Mouse (Mus musculus) stomach, postnatal 0 days (tissue): ENCODE measurements around the gene Erc2. TPM values are rescaled to one million over a fixed set of nuclear protein-coding genes. Genes with fewer than 3 reads are reported as not detected.

ENCODE experiments used
- ATAC-seq: fragments of 200-750 bp; cut with Nextera tagmentation; 2 replicates; pipeline ENCODE4 v1.8.0; 2017; ENCODE audit not compliant: low FRiP score, low TSS enrichment
- DNase-seq: peaks from one replicate; pipeline ENCODE4 v3.0.0-alpha.2; 2016; ENCODE audit warnings: low spot score
- H3K27ac ChIP-seq: fragments of 300-500 bp; sonication (generic); replicated peaks from 2 replicates; pipeline ENCODE4 v1.5.1; 2014; ENCODE audit warnings: mild to moderate bottlenecking, control low read depth
- H3K27me3 ChIP-seq: fragments of 300-500 bp; sonication (generic); 2 replicates; pipeline ENCODE4 v1.6.1; 2014; ENCODE audit warnings: low read length; ENCODE audit not compliant: control insufficient read depth, insufficient read depth
- H3K36me3 ChIP-seq: fragments of 300-500 bp; sonication (generic); 2 replicates; pipeline ENCODE4 v1.6.1; 2014; ENCODE audit warnings: low read length, mixed read lengths; ENCODE audit not compliant: control insufficient read depth, insufficient read depth
- H3K4me1 ChIP-seq: fragments of 300-500 bp; sonication (generic); replicated peaks from 2 replicates; pipeline ENCODE4 v1.6.1; 2014; ENCODE audit warnings: antibody characterized with exemption; ENCODE audit not compliant: control insufficient read depth, insufficient read depth
- H3K4me2 ChIP-seq: fragments of 300-500 bp; sonication (generic); replicated peaks from 2 replicates; pipeline ENCODE4 v1.6.1; 2014; ENCODE audit warnings: low read depth, mild to moderate bottlenecking, control low read depth, moderate library complexity
- H3K4me3 ChIP-seq: fragments of 300-500 bp; sonication (generic); 2 replicates; pipeline ENCODE4 v1.5.1; 2014; ENCODE audit warnings: low read depth, low read length, control low read depth
- H3K9ac ChIP-seq: fragments of 300-500 bp; sonication (generic); 2 replicates; pipeline ENCODE4 v1.6.1; 2014; ENCODE audit warnings: mild to moderate bottlenecking, low read length, control low read depth, mixed read lengths
- H3K9me3 ChIP-seq: fragments of 300-500 bp; sonication (generic); 2 replicates; pipeline ENCODE4 v1.6.1; 2016; ENCODE audit warnings: low read length; ENCODE audit not compliant: control insufficient read depth
- CTCF ChIP-seq: IDR thresholded peaks from 2 replicates; pipeline ENCODE4 v1.5.1; 2016; ENCODE audit warnings: antibody characterized with exemption, low read depth, mild to moderate bottlenecking, moderate library complexity
- EP300 ChIP-seq: optimal IDR thresholded peaks from 2 replicates; pipeline ENCODE3; 2016; ENCODE audit warnings: antibody characterized with exemption
- WGBS: fragments of 180-500 bp; shearing (Covaris S2); extraction: QIAGEN DNeasy Blood & Tissue Kit; methylation state at CpG from one replicate; pipeline ENCODE4 v1.1.7; 2014; 5-methylcytosine and 5-hydroxymethylcytosine counted together
- polyA plus RNA-seq: library from polyadenylated mRNA; unstranded; fragments of >200 nt; fragmentation: Nextera tagmentation; extraction: Ambion mirVana; gene quantifications from 2 replicates; pipeline ENCODE4 v1.2.1, GENCODE M21; 2015

Erc2 gene
- polyA plus RNA-seq, 1 experiment from 2014 or later = 3.0 TPM

DNA sequence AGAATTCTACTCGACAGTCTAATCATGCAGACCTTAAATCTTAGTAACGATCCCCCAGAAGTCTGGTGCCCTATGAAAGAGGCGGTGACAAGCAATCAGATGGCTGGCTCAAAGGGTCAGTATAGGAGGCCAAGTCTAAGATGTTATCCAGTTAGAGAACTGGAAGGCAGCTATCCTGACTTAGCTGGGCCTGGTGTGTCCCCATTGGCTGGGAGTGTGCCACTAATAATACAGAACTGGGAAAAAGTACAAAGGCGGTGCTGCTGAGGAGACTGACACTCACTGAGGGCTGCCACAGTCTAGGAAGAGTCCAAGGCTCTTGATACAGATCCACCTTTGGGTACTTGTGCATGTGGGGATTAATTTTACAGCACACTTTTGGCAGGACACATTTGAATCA is 581.6 kb downstream of the Erc2 start:
- no peak overlapping the region for H3K9ac ChIP-seq
- no peaks in the 10 kb centered on the region for H3K4me1 ChIP-seq
- H3K27ac ChIP-seq = no peak overlapping the region
- H3K9me3 ChIP-seq = no peaks in the 10 kb centered on the region
- WGBS = 73% methylated on average over 4 of the region's 4 CpGs
- no peak for DNase-seq
- TF ChIP-seq EP300 (no peak), CTCF (no peak)
- no peaks in the 10 kb centered on the region for H3K36me3 ChIP-seq
- no peak overlapping the region for H3K4me3 ChIP-seq
- no peak overlapping the region for H3K4me2 ChIP-seq
- ATAC-seq = no peak
- no peaks in the 10 kb centered on the region for H3K27me3 ChIP-seq

DNA sequence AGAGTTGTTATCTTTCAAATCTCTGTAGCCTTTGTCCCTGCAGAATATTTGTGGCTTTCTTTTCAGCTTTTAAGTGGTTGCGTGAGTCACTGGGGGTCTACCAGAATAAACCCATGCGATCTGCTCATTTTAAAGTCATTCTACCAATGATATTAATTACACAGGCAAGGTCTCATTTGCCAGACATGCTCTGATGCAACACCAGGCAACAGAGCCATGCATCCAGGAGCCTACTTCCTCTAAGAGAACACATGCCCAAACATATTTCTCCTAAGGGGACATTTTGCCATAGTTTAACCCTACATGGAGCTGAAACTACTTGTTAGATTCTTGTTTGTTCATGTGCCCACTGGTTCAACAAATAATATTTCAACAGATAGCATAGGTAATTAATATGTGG is 584.1 kb downstream of the Erc2 start:
- TF ChIP-seq CTCF (no peak), EP300 (no peak)
- Histone ChIP-seq H3K36me3 (no peaks in the 10 kb centered on the region), H3K4me1 (no peaks in the 10 kb centered on the region), H3K4me3 (no peak overlapping the region), H3K4me2 (no peak overlapping the region), H3K9ac (no peak overlapping the region), H3K9me3 (no peaks in the 10 kb centered on the region), H3K27me3 (no peaks in the 10 kb centered on the region), H3K27ac (no peak overlapping the region)
- WGBS = 89% methylated on average over 2 of the region's 2 CpGs
- ATAC-seq (no peak), DNase-seq (no peak)

DNA sequence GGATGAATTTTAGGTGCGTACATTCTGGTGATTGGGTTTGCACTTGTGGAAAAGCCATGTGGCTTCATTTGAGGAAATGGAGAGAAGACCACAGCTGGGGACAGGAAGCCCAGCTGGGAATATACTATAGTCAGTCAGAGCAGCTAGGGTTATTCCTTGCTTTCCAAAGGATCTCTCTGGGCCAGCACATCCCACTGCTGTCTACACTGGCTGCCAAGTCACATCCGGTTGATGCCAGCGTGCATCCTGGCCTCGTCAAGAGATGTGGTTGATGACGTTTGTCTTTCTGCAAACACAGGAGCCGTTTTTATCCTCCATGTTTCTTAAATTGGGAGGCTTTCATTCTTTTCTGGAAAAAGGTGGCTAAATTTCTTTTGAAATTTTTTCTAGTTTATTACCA is 603.3 kb downstream of the Erc2 start:
- H3K9me3 ChIP-seq = no peaks in the 10 kb centered on the region
- no peaks in the 10 kb centered on the region for H3K27me3 ChIP-seq
- no peaks in the 10 kb centered on the region for H3K36me3 ChIP-seq
- DNase-seq = no peak
- no peak overlapping the region for H3K9ac ChIP-seq
- no peak for TF ChIP-seq CTCF
- no peak for TF ChIP-seq EP300
- no peaks in the 10 kb centered on the region for H3K4me1 ChIP-seq
- 87% methylated on average over 6 of the region's 6 CpGs for WGBS
- ATAC-seq = no peak
- no peak overlapping the region for H3K4me3 ChIP-seq
- no peak overlapping the region for H3K4me2 ChIP-seq
- no peak overlapping the region for H3K27ac ChIP-seq

DNA sequence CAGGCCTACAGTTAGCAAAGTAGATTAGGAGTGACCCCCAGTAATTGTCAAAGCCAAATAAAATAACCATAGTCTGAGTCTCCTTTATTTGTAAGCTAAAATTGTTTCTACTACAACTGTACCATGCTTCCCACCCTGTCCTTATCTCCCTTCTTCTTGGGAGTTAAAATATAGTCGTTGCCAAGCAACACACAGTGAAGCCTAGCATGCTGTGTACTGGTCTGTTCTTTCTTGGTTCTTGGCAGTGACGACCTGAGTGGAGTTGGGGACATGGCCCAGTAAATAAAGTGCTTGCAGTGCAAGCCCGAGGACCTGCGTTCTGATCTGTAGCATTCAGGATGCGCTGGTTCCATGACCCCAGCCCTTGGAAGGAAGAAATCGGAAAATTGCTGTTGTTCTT is 608.3 kb downstream of the Erc2 start:
- Histone ChIP-seq H3K36me3 (no peaks in the 10 kb centered on the region), H3K27ac (no peak overlapping the region), H3K4me2 (no peak overlapping the region), H3K27me3 (no peaks in the 10 kb centered on the region), H3K4me1 (no peaks in the 10 kb centered on the region), H3K4me3 (no peak overlapping the region), H3K9me3 (no peaks in the 10 kb centered on the region), H3K9ac (no peak overlapping the region)
- no peak for ATAC-seq
- no peak for TF ChIP-seq CTCF
- TF ChIP-seq EP300 = no peak
- DNase-seq = no peak
- WGBS = 78% methylated on average over 6 of the region's 6 CpGs

DNA sequence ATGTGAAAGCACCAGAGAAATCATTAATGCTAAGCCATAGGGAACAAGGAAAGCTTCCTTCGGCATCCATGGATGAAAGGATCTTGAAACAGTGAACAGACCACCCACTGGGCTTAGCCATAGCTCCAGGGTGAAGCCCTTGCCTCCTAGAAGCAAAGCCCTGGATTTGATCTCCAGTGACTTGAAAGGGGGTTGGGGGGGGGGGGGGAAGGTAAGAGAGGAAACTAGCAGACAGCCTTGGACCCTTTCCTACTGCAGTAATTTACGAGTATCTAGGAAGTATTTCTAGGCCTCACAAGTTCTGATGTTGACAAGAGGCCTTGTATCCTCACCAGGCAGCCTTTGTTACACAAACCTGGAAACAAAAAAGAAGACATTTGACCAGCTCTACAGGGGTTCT is 609.0 kb downstream of the Erc2 start:
- Histone ChIP-seq H3K27ac (no peak overlapping the region), H3K9ac (no peak overlapping the region), H3K27me3 (no peaks in the 10 kb centered on the region), H3K4me1 (no peaks in the 10 kb centered on the region), H3K4me2 (no peak overlapping the region), H3K4me3 (no peak overlapping the region), H3K36me3 (no peaks in the 10 kb centered on the region), H3K9me3 (no peaks in the 10 kb centered on the region)
- no peak for ATAC-seq
- 61% methylated on average over 2 of the region's 2 CpGs for WGBS
- no peak for TF ChIP-seq CTCF
- no peak for TF ChIP-seq EP300
- no peak for DNase-seq

DNA sequence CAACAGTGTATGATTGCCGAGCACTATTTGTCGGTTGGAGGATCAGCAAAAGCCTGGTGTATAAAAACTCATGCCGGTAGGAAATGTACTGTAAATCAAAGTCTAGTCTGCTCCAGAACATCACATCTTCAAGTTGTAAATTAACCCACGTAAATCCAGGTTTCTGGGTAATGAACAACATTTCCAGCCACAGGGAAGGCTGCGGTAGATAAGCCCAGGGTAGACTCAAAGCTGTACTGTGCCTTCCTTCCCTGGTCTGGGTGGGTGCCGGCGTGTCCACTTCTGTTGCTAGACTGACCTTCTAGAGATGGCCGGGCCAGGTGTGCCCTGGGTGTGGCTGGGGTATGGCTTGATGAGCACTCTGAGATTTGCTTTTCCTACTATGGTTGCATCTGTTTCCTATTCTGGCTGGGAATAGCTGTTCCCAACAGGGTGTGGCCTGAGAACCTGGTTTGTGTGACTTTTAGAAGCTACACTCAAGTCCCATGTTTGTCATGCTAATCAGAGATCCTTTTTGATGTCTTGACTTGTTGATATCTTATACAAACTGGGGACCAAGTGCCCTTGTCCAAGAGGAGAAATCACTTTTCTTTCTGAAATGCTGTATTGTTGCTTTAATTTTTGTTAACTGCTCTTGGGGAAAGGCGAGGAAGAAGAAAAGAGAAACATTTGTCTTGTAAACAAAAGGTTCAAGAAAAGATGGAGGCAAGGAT is 616.3 kb downstream of the Erc2 start:
- no peak for DNase-seq
- ATAC-seq = no peak
- no peak overlapping the region for H3K4me3 ChIP-seq
- H3K27ac ChIP-seq = no peak overlapping the region
- H3K9ac ChIP-seq = no peak overlapping the region
- no peaks in the 10 kb centered on the region for H3K9me3 ChIP-seq
- no peaks in the 10 kb centered on the region for H3K36me3 ChIP-seq
- no peaks in the 10 kb centered on the region for H3K27me3 ChIP-seq
- H3K4me2 ChIP-seq = no peak overlapping the region
- no peak for TF ChIP-seq CTCF
- no peak for TF ChIP-seq EP300
- H3K4me1 ChIP-seq = no peaks in the 10 kb centered on the region
- 72% methylated on average over 9 of the region's 9 CpGs for WGBS
